Mouse (Mus musculus): ENCODE results near the gene Ankib1.

DNA sequence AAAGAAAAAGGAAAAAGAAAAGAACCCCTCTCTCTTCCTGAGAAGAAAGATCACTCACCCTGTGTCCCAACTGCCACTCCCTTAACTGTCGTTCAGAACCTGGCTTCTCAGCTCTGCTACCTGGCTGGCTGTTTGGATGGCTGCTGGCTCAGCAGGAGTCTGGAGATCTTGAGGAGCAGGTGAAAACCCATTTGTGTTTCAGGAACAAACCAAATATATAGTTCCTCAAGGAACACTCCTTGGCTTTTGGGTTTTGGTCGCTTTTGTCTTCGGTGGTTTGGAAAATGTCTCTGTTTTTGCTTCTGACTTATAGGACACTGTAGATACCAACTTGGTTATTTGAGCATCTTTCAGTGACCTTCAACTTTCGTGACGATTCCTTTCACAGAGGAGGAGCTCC is 145.6 kb downstream of the Ankib1 start, which contains the start of gene Gatad1:
- TF ChIP-seq GATA1 (IDR thresholded peaks at IDR 0.05; ENCODE audit: low read length) = no peak
- no peak for TF ChIP-seq TAL1 (IDR thresholded peaks at IDR 0.05; ENCODE audit: low read length)
